Mouse (Mus musculus) intestine, embryonic 14.5 days (tissue): ENCODE results near the gene Farp1. TPM values are rescaled to one million over a fixed set of nuclear protein-coding genes. Genes with fewer than 3 reads are reported as not detected.

ENCODE experiments used
- ATAC-seq: fragments of 200-750 bp; cut with Nextera tagmentation; replicated peaks from 2 replicates; pipeline ENCODE4 v1.8.0; 2017; ENCODE audit warnings: low read depth, moderate number of reproducible peaks, moderate TSS enrichment, moderate library complexity; ENCODE audit not compliant: low FRiP score, low TSS enrichment
- DNase-seq: peaks from one replicate; pipeline ENCODE4 v3.0.0-alpha.2; 2018; ENCODE audit warnings: low spot score
- H3K27ac ChIP-seq: fragments of 300-500 bp; sonication (generic); 2 replicates; pipeline ENCODE4 v1.5.1; 2014; ENCODE audit warnings: low read depth, mild to moderate bottlenecking, control low read depth
- H3K27me3 ChIP-seq: fragments of 300-500 bp; sonication (generic); replicated peaks from 2 replicates; pipeline ENCODE4 v1.6.1; 2014; ENCODE audit warnings: low read length, control low read depth; ENCODE audit not compliant: control insufficient read depth, insufficient read depth
- H3K36me3 ChIP-seq: fragments of 300-500 bp; sonication (generic); 2 replicates; pipeline ENCODE4 v1.6.1; 2014; ENCODE audit warnings: low read length, control low read depth; ENCODE audit not compliant: control insufficient read depth, insufficient read depth
- H3K4me1 ChIP-seq: fragments of 300-500 bp; sonication (generic); replicated peaks from 2 replicates; pipeline ENCODE4 v1.6.1; 2014; ENCODE audit warnings: low read length, control low read depth, mixed read lengths; ENCODE audit not compliant: control insufficient read depth, insufficient read depth
- H3K4me2 ChIP-seq: fragments of 300-500 bp; sonication (generic); 2 replicates; pipeline ENCODE4 v1.6.1; 2014; ENCODE audit warnings: low read length
- H3K4me3 ChIP-seq: fragments of 300-500 bp; sonication (generic); 2 replicates; pipeline ENCODE4 v1.5.1; 2014; ENCODE audit warnings: low read depth, low read length, control low read depth, mixed read lengths
- H3K9ac ChIP-seq: fragments of 300-500 bp; sonication (generic); 2 replicates; pipeline ENCODE4 v1.6.1; 2014; ENCODE audit warnings: mild to moderate bottlenecking, low read length
- H3K9me3 ChIP-seq: fragments of 300-500 bp; sonication (generic); 2 replicates; pipeline ENCODE4 v1.6.1; 2016; ENCODE audit warnings: low read length, control low read depth; ENCODE audit not compliant: control insufficient read depth
- WGBS: fragments of 180-500 bp; shearing (Covaris S2); extraction: QIAGEN DNeasy Blood & Tissue Kit; methylation state at CpG from one replicate; pipeline ENCODE4 v1.1.7; 2014; 5-methylcytosine and 5-hydroxymethylcytosine counted together
- polyA plus RNA-seq: library from polyadenylated mRNA; unstranded; fragments of >200 nt; fragmentation: Nextera tagmentation; extraction: Ambion mirVana; gene quantifications from 2 replicates; pipeline ENCODE4 v1.2.1, GENCODE M21; 2014

Farp1 gene
- polyA plus RNA-seq, 1 experiment from 2014 or later: 26.1 TPM

- ATAC-seq (no peak), DNase-seq (no peak)
- H3K9me3 ChIP-seq: no peaks in the 10 kb centered on the region
- H3K36me3 ChIP-seq: no peaks in the 10 kb centered on the region
- no peaks in the 10 kb centered on the region for H3K4me1 ChIP-seq
- no peak overlapping the region for H3K4me3 ChIP-seq
- H3K27ac ChIP-seq: peak overlapping the region; percentile 14; the same call in 1 of the 2 replicates
- no peaks in the 10 kb centered on the region for H3K27me3 ChIP-seq
- 89% methylated on average over 1 of the region's 1 CpGs for WGBS
- H3K9ac ChIP-seq: no peak overlapping the region
- H3K4me2 ChIP-seq: no peak overlapping the region
Observed at GRCm38 (mm10) chr14:121164866-121165265, 129.9 kb downstream of the Farp1 start.

GRCm38 (mm10) chr14:121165408-121166037 is 130.5 kb downstream of the Farp1 start:
- ATAC-seq (no peak), DNase-seq (no peak)
- Histone ChIP-seq H3K36me3 (no peaks in the 10 kb centered on the region), H3K4me3 (no peak overlapping the region), H3K9ac (no peak overlapping the region), H3K9me3 (no peaks in the 10 kb centered on the region), H3K27ac (no peak overlapping the region), H3K27me3 (no peaks in the 10 kb centered on the region), H3K4me2 (no peak overlapping the region), H3K4me1 (0 out of 2 replicates have a peak, but pooled peaks cover 3% of the 10 kb centered on the region)
- 70% methylated on average over 6 of the region's 6 CpGs for WGBS

GRCm38 (mm10) chr14:121166038-121166436 is 131.0 kb downstream of the Farp1 start:
- Histone ChIP-seq H3K9me3 (no peaks in the 10 kb centered on the region), H3K9ac (no peak overlapping the region), H3K4me2 (no peak overlapping the region), H3K27me3 (no peaks in the 10 kb centered on the region), H3K36me3 (no peaks in the 10 kb centered on the region), H3K4me1 (0 out of 2 replicates have a peak, but pooled peaks cover 3% of the 10 kb centered on the region), H3K4me3 (no peak overlapping the region), H3K27ac (no peak overlapping the region)
- WGBS: 68% methylated on average over 7 of the region's 7 CpGs
- DNase-seq (no peak), ATAC-seq (no peak)

GRCm38 (mm10) chr14:121168716-121169115 is 133.7 kb downstream of the Farp1 start:
- Histone ChIP-seq H3K4me3 (no peak overlapping the region), H3K4me1 (0 out of 2 replicates have a peak, but pooled peaks cover 10% of the 10 kb centered on the region), H3K27ac (no peak overlapping the region), H3K36me3 (no peaks in the 10 kb centered on the region), H3K4me2 (no peak overlapping the region), H3K9me3 (no peaks in the 10 kb centered on the region), H3K9ac (no peak overlapping the region), H3K27me3 (no peaks in the 10 kb centered on the region)
- ATAC-seq (no peak), DNase-seq (no peak)
- WGBS: 75% methylated on average over 3 of the region's 3 CpGs

GRCm38 (mm10) chr14:121170321-121170720 is 135.3 kb downstream of the Farp1 start:
- no peaks in the 10 kb centered on the region for H3K36me3 ChIP-seq
- no peak for ATAC-seq
- no peak overlapping the region for H3K9ac ChIP-seq
- H3K9me3 ChIP-seq: no peaks in the 10 kb centered on the region
- 45% methylated on average over 9 of the region's 9 CpGs for WGBS
- no peak for DNase-seq
- 0 out of 2 replicates have a peak, but pooled peaks cover 10% of the 10 kb centered on the region for H3K4me1 ChIP-seq
- no peak overlapping the region for H3K4me2 ChIP-seq
- H3K27ac ChIP-seq: no peak overlapping the region
- H3K4me3 ChIP-seq: no peak overlapping the region
- H3K27me3 ChIP-seq: no peaks in the 10 kb centered on the region

GRCm38 (mm10) chr14:121172065-121173036 is 137.4 kb downstream of the Farp1 start:
- Histone ChIP-seq H3K9ac (no peak overlapping the region), H3K4me3 (no peak overlapping the region), H3K36me3 (no peaks in the 10 kb centered on the region), H3K27me3 (no peaks in the 10 kb centered on the region), H3K9me3 (no peaks in the 10 kb centered on the region), H3K4me2 (no peak overlapping the region), H3K4me1 (0 out of 2 replicates have a peak, but pooled peaks cover 10% of the 10 kb centered on the region), H3K27ac (0 out of 2 replicates have a peak overlapping the region, but pooled peaks have one; percentile 16)
- DNase-seq: no peak
- ATAC-seq: no peak
- WGBS: 56% methylated on average over 19 of the region's 19 CpGs

- Histone ChIP-seq H3K4me1 (peaks cover 7% of the 10 kb centered on the region; the same call in 1 of the 2 replicates), H3K9me3 (no peaks in the 10 kb centered on the region), H3K4me2 (no peak overlapping the region), H3K27me3 (no peaks in the 10 kb centered on the region), H3K27ac (no peak overlapping the region), H3K9ac (no peak overlapping the region), H3K4me3 (no peak overlapping the region), H3K36me3 (no peaks in the 10 kb centered on the region)
- DNase-seq (no peak), ATAC-seq (no peak)
- 65% methylated on average over 9 of the region's 9 CpGs for WGBS
Observed at GRCm38 (mm10) chr14:121175385-121175784, 140.4 kb downstream of the Farp1 start.

- Histone ChIP-seq H3K36me3 (no peaks in the 10 kb centered on the region), H3K4me3 (no peak overlapping the region), H3K27ac (no peak overlapping the region), H3K4me2 (no peak overlapping the region), H3K9me3 (no peaks in the 10 kb centered on the region), H3K9ac (no peak overlapping the region), H3K27me3 (no peaks in the 10 kb centered on the region), H3K4me1 (peaks cover 7% of the 10 kb centered on the region; the same call in 1 of the 2 replicates)
- ATAC-seq: no peak
- whole genome bisulfite sequencing: 81% methylated on average over 4 of the region's 4 CpGs
- no peak for DNase-seq
Observed at GRCm38 (mm10) chr14:121175861-121176260, 140.9 kb downstream of the Farp1 start.
